In genomic region chr7:57635026-57635425, GRCm38 (mm10) we compare ENCODE assay signal across 15 mouse cellular contexts.
"Had no signal": no experiment of that assay in that cellular context is flagged by ENCODE, and none has a peak within 500 bp of the region (broad histone marks: within the 10 kb centered on the region; RNA-seq: fewer than 3 reads in every experiment).

No protein-coding gene starts in this region.

- H3K9me3 ChIP-seq: limb, embryonic 15.5 days; liver, embryonic 12.5 days; midbrain, embryonic 10.5 days; neural tube, embryonic 15.5 days had no signal

- H3K4me1 ChIP-seq: limb, embryonic 15.5 days; liver, embryonic 12.5 days; midbrain, embryonic 10.5 days had no signal

- H3K9ac ChIP-seq: limb, embryonic 15.5 days; liver, embryonic 12.5 days; lung, embryonic 14.5 days; neural tube, embryonic 15.5 days had no signal

- H3K27me3 ChIP-seq: limb, embryonic 15.5 days; liver, embryonic 12.5 days; neural tube, embryonic 15.5 days had no signal

- H3K4me3 ChIP-seq: limb, embryonic 15.5 days; liver, embryonic 12.5 days; midbrain, embryonic 10.5 days; myocyte; neural tube, embryonic 15.5 days had no signal

- H3K27ac ChIP-seq: hindbrain, postnatal 0 days; kidney, postnatal 0 days; limb, embryonic 15.5 days; liver, embryonic 12.5 days; midbrain, embryonic 10.5 days; neural tube, embryonic 15.5 days; stomach, postnatal 0 days had no signal

- ATAC-seq: hindbrain, postnatal 0 days; liver, embryonic 12.5 days had no signal

- H3K36me3 ChIP-seq: limb, embryonic 15.5 days; liver, embryonic 12.5 days; midbrain, embryonic 10.5 days; neural tube, embryonic 15.5 days had no signal

- H3K4me2 ChIP-seq: limb, embryonic 15.5 days; liver, embryonic 12.5 days; lung, embryonic 14.5 days; neural tube, embryonic 15.5 days had no signal

- DNase-seq: kidney, adult 18-20 months; lung, embryonic 14.5 days; lung, postnatal 10 days; lung, postnatal 4 days; midbrain, embryonic 14.5 days; thymus, adult 18-20 months; thymus, postnatal 25 days had no signal
